Mouse (Mus musculus): Measurements from ENCODE around the gene Gnb4. TPM values are rescaled to one million over a fixed set of nuclear protein-coding genes. Genes with fewer than 3 reads are reported as not detected.

Gene Gnb4
- total RNA-seq, 1 experiment, result 19.1 TPM

- no peak for TF ChIP-seq CHD2 (IDR thresholded peaks at IDR 0.05; ENCODE audit: low read depth, low read length)
- no peak for TF ChIP-seq ZC3H11A (IDR thresholded peaks at IDR 0.05; ENCODE audit: borderline replicate concordance, low read depth, low read length)
- TF ChIP-seq HCFC1 (IDR thresholded peaks at IDR 0.05; ENCODE audit: borderline replicate concordance, insufficient read depth, low read length), result no peak
- no peak for TF ChIP-seq ZNF384 (IDR thresholded peaks at IDR 0.05; ENCODE audit: low read depth, low read length)
- no peak for TF ChIP-seq MAFK (IDR thresholded peaks at IDR 0.05; ENCODE audit: insufficient read depth, low read depth, low read length)
- no peak overlapping the region for H3K4me3 ChIP-seq (ENCODE audit: insufficient read depth in 1 of 2, low read depth in 1 of 2, low read length in 2 of 2, poor library complexity in 1 of 2, severe bottlenecking in 1 of 2)
- no peak overlapping the region for H3K9ac ChIP-seq (ENCODE audit: insufficient read depth, low read depth, low read length, poor library complexity, severe bottlenecking)
- H3K36me3 ChIP-seq (ENCODE audit: control insufficient read depth, insufficient read depth, low read length, poor library complexity, severe bottlenecking), result peaks cover 3% of the 10 kb centered on the region; the same call in 1 of the 2 replicates
- no peaks in the 10 kb centered on the region; a peak in 1 of 4 replicates for H3K4me1 ChIP-seq (ENCODE audit: control insufficient read depth in 2 of 2, insufficient read depth in 2 of 2, low read length in 2 of 2, poor library complexity in 1 of 2)
- no peak overlapping the region for H3K27ac ChIP-seq (ENCODE audit: insufficient read depth, low read depth, low read length, poor library complexity, severe bottlenecking)
- DNase-seq (ENCODE audit: low read depth, low spot score), result no peak
- H3K9me3 ChIP-seq (ENCODE audit: control insufficient read depth, insufficient read depth, low read depth, low read length), result no peaks in the 10 kb centered on the region
- in situ Hi-C loops (cut with MboI; ENCODE audit: low sequenced_read_pairs in 2 of 2, unreplicated experiment in 2 of 2), result no loop called here
These were observed 32.9 kb downstream of the Gnb4 start for GRCm38 (mm10) chr3:32583489-32583888.

DNA sequence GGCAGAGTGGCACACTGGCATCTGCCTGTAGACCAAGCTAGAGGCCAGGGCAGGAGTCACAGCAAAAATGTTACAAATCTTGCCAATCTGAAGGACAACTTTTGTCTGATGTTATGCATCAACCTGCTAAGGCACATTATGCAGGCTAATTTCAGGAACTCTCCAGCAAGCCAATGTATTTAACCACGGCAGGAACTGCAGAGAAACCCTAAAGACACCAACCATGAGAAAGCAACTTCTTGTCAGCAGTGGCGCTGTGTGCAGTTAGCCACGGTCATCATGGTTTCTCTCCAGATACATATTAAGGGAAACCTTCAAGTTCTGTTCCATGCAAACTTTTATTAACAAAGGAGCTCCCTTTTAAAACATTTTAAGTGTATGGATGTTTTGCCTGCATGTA is 34.5 kb downstream of the Gnb4 start:
- H3K27ac ChIP-seq (ENCODE audit: insufficient read depth, low read depth, low read length, poor library complexity, severe bottlenecking), result no peak overlapping the region
- DNase-seq (ENCODE audit: low read depth, low spot score), result no peak
- no peak overlapping the region for H3K4me3 ChIP-seq (ENCODE audit: insufficient read depth in 1 of 2, low read depth in 1 of 2, low read length in 2 of 2, poor library complexity in 1 of 2, severe bottlenecking in 1 of 2)
- TF ChIP-seq MAFK (IDR thresholded peaks at IDR 0.05; ENCODE audit: insufficient read depth, low read depth, low read length) (no peak), ZNF384 (IDR thresholded peaks at IDR 0.05; ENCODE audit: low read depth, low read length) (no peak), ZC3H11A (IDR thresholded peaks at IDR 0.05; ENCODE audit: borderline replicate concordance, low read depth, low read length) (no peak), HCFC1 (IDR thresholded peaks at IDR 0.05; ENCODE audit: borderline replicate concordance, insufficient read depth, low read length) (no peak), CHD2 (IDR thresholded peaks at IDR 0.05; ENCODE audit: low read depth, low read length) (no peak)
- peaks cover under 1% of the 10 kb centered on the region; the same call in 1 of the 2 replicates for H3K36me3 ChIP-seq (ENCODE audit: control insufficient read depth, insufficient read depth, low read length, poor library complexity, severe bottlenecking)
- in situ Hi-C loops (cut with MboI; ENCODE audit: low sequenced_read_pairs in 2 of 2, unreplicated experiment in 2 of 2), result no loop called here
- no peaks in the 10 kb centered on the region for H3K9me3 ChIP-seq (ENCODE audit: control insufficient read depth, insufficient read depth, low read depth, low read length)
- no peak overlapping the region for H3K9ac ChIP-seq (ENCODE audit: insufficient read depth, low read depth, low read length, poor library complexity, severe bottlenecking)
- peaks cover 2 to 8% of the 10 kb centered on the region in 2 experiments; a peak in 2 of 4 replicates for H3K4me1 ChIP-seq (ENCODE audit: control insufficient read depth in 2 of 2, insufficient read depth in 2 of 2, low read length in 2 of 2, poor library complexity in 1 of 2)

GRCm38 (mm10) chr3:32580738-32581137 is 35.6 kb downstream of the Gnb4 start:
- no peaks in the 10 kb centered on the region for H3K36me3 ChIP-seq (ENCODE audit: control insufficient read depth, insufficient read depth, low read length, poor library complexity, severe bottlenecking)

DNA sequence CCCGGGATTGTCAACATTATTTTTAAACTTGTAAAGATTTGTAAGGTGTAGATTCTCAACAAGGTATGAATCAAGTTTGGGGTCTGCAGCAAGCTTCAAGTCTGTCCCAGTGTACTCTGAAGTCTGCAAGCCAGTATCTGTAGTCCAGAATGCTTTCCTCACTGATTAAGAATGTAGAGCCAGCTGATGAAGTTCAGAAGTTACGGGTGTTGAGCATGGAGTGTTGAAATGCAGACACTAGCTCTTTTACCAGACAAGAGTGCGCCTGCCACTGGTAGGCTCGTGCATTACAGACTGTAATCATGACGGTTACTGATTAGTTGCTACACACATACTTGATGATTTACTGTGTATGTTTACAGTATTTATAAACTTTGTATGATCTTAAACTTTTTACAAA is 37.6 kb downstream of the Gnb4 start:
- no peak overlapping the region for H3K27ac ChIP-seq (ENCODE audit: insufficient read depth, low read depth, low read length, poor library complexity, severe bottlenecking)
- no peak for DNase-seq (ENCODE audit: low read depth, low spot score)
- H3K4me3 ChIP-seq (ENCODE audit: insufficient read depth in 1 of 2, low read depth in 1 of 2, low read length in 2 of 2, poor library complexity in 1 of 2, severe bottlenecking in 1 of 2), result no peak overlapping the region
- TF ChIP-seq MAFK (IDR thresholded peaks at IDR 0.05; ENCODE audit: insufficient read depth, low read depth, low read length), result no peak
- no peak for TF ChIP-seq HCFC1 (IDR thresholded peaks at IDR 0.05; ENCODE audit: borderline replicate concordance, insufficient read depth, low read length)
- no peak for TF ChIP-seq ZC3H11A (IDR thresholded peaks at IDR 0.05; ENCODE audit: borderline replicate concordance, low read depth, low read length)
- TF ChIP-seq ZNF384 (IDR thresholded peaks at IDR 0.05; ENCODE audit: low read depth, low read length), result no peak
- no peak for TF ChIP-seq CHD2 (IDR thresholded peaks at IDR 0.05; ENCODE audit: low read depth, low read length)
- in situ Hi-C loops (cut with MboI; ENCODE audit: low sequenced_read_pairs in 2 of 2, unreplicated experiment in 2 of 2), result no loop called here
- H3K9me3 ChIP-seq (ENCODE audit: control insufficient read depth, insufficient read depth, low read depth, low read length), result no peaks in the 10 kb centered on the region
- H3K9ac ChIP-seq (ENCODE audit: insufficient read depth, low read depth, low read length, poor library complexity, severe bottlenecking), result no peak overlapping the region
- H3K4me1 ChIP-seq (ENCODE audit: control insufficient read depth in 2 of 2, insufficient read depth in 2 of 2, low read length in 2 of 2, poor library complexity in 1 of 2), result peaks cover 4 to 15% of the 10 kb centered on the region in 2 experiments; a peak in 2 of 4 replicates
- H3K36me3 ChIP-seq (ENCODE audit: control insufficient read depth, insufficient read depth, low read length, poor library complexity, severe bottlenecking), result no peaks in the 10 kb centered on the region; the same call in 1 of the 2 replicates

More at GRCm38 (mm10) chr3:32580738-32581137, 35.6 kb downstream of the Gnb4 start:
- in situ Hi-C loops (cut with MboI; ENCODE audit: low sequenced_read_pairs in 2 of 2, unreplicated experiment in 2 of 2), result no loop called here
- Histone ChIP-seq H3K27ac (ENCODE audit: insufficient read depth, low read depth, low read length, poor library complexity, severe bottlenecking) (no peak overlapping the region), H3K9me3 (ENCODE audit: control insufficient read depth, insufficient read depth, low read depth, low read length) (no peaks in the 10 kb centered on the region), H3K4me3 (ENCODE audit: insufficient read depth in 1 of 2, low read depth in 1 of 2, low read length in 2 of 2, poor library complexity in 1 of 2, severe bottlenecking in 1 of 2) (no peak overlapping the region), H3K9ac (ENCODE audit: insufficient read depth, low read depth, low read length, poor library complexity, severe bottlenecking) (no peak overlapping the region), H3K4me1 (ENCODE audit: control insufficient read depth in 2 of 2, insufficient read depth in 2 of 2, low read length in 2 of 2, poor library complexity in 1 of 2) (peaks cover 4 to 11% of the 10 kb centered on the region in 2 experiments; a peak in 2 of 4 replicates)
- TF ChIP-seq ZNF384 (IDR thresholded peaks at IDR 0.05; ENCODE audit: low read depth, low read length) (no peak), CHD2 (IDR thresholded peaks at IDR 0.05; ENCODE audit: low read depth, low read length) (no peak), MAFK (IDR thresholded peaks at IDR 0.05; ENCODE audit: insufficient read depth, low read depth, low read length) (no peak), ZC3H11A (IDR thresholded peaks at IDR 0.05; ENCODE audit: borderline replicate concordance, low read depth, low read length) (no peak), HCFC1 (IDR thresholded peaks at IDR 0.05; ENCODE audit: borderline replicate concordance, insufficient read depth, low read length) (no peak)
- DNase-seq (ENCODE audit: low read depth, low spot score), result no peak

All from ES-E14 (cell line).